Mouse (Mus musculus) thymus, adult 2 months (tissue): ENCODE measurements around the gene Bsg.

Experiments used
- CTCF ChIP-seq: fragments of 200-500 bp; IDR thresholded peaks from 2 replicates; pipeline ENCODE4 v1.5.1; 2012; ENCODE audit warnings: mild to moderate bottlenecking, control low read depth, low read length, moderate library complexity, borderline replicate concordance; ENCODE audit not compliant: control insufficient read depth, poor library complexity, insufficient read depth; ENCODE audit errors: extremely low read depth
- POLR2A ChIP-seq: fragments of 200-500 bp; IDR thresholded peaks from 2 replicates; pipeline ENCODE4 v1.6.1; 2012; ENCODE audit warnings: mild to moderate bottlenecking, low read length, control low read depth, moderate library complexity; ENCODE audit not compliant: control insufficient read depth, poor library complexity, insufficient read depth; ENCODE audit errors: extremely low read depth

DNA sequence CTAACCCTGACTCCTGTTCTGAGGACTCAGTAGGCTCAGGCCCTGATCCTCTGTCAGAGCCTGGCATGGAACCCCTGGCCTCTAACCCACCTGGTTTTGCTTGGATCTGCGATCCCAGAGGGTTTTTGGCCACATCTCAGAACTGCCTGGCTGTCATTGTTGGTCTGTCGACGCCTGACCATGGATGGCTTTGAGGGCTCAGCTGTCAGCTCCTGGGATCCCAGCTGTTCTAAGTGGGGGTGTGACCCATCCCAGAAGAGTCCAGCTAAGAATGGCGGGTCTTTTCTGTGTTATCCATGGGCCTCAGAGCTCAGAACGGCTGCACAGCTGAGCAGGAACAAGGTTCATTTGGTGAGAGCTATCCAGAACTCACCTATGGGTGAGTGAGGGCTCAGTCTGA is 16.8 kb downstream of the Bsg start:
- TF ChIP-seq CTCF (no peak), POLR2A (no peak)
